In genomic region chr12:26733822-26734557, GRCm38 (mm10) we compare ENCODE assay signal across 11 mouse cellular contexts.
DNase-seq lines count a peak whose midpoint lies in the region; ATAC-seq and TF ChIP-seq lines count a peak whose summit lies in the region.
"Had no signal": no experiment of that assay in that cellular context is flagged by ENCODE, and none has a peak within 500 bp of the region (broad histone marks: within the 10 kb centered on the region; RNA-seq: fewer than 3 reads in every experiment).

No protein-coding gene starts in this region.

- no peaks in the 10 kb centered on the region for H3K27me3 ChIP-seq in embryonic facial prominence, embryonic 11.5 days (ENCODE audit: control insufficient read depth, insufficient read depth, low read length)
- H3K27me3 ChIP-seq in hindbrain, postnatal 0 days (ENCODE audit: insufficient read depth, low read length) = no peaks in the 10 kb centered on the region
- no peaks in the 10 kb centered on the region for H3K27me3 ChIP-seq in midbrain, embryonic 16.5 days (ENCODE audit: control insufficient read depth, insufficient read depth, low read depth, low read length)
- H3K27me3 ChIP-seq: embryonic facial prominence, embryonic 13.5 days had no signal

- DNase-seq in kidney, postnatal 14 days = peak; percentile 6
- DNase-seq in kidney, adult 9 months = no peak
- DNase-seq in embryonic facial prominence, embryonic 11.5 days (ENCODE audit: low spot score) = peak; percentile 84
- DNase-seq in hindbrain, postnatal 0 days (ENCODE audit: low spot score) = peak; percentile 81
- DNase-seq in adrenal gland, adult 2 months = no peak
- no peak for DNase-seq in heart, postnatal 14 days
- DNase-seq in left cerebral cortex, postnatal 14 days (ENCODE audit: low spot score in 2 of 2) = no peak
- DNase-seq: heart, adult 2 months; lung, adult 2 months had no signal

- intact Hi-C loops in heart, postnatal 14 days (cut with DNase I) = no loop called here
- intact Hi-C loops in left cerebral cortex, postnatal 14 days (cut with DNase I) = no loop called here

- peak; percentile 75 for TF ChIP-seq CTCF in hindbrain, postnatal 0 days (IDR thresholded peaks at IDR 0.05; ENCODE audit: low read depth)

- H3K9me3 ChIP-seq in embryonic facial prominence, embryonic 11.5 days (replicated peaks; ENCODE audit: control insufficient read depth, low read length) = no peaks in the 10 kb centered on the region
- no peaks in the 10 kb centered on the region for H3K9me3 ChIP-seq in hindbrain, postnatal 0 days (ENCODE audit: low read length)
- no peaks in the 10 kb centered on the region for H3K9me3 ChIP-seq in midbrain, embryonic 16.5 days (replicated peaks; ENCODE audit: control insufficient read depth, low read length, poor library complexity, severe bottlenecking)
- H3K9me3 ChIP-seq: embryonic facial prominence, embryonic 13.5 days had no signal

- no peak overlapping the region for H3K4me2 ChIP-seq in embryonic facial prominence, embryonic 11.5 days (ENCODE audit: low read depth, low read length)
- no peak overlapping the region for H3K4me2 ChIP-seq in hindbrain, postnatal 0 days (ENCODE audit: low read depth, low read length)
- H3K4me2 ChIP-seq in midbrain, embryonic 16.5 days (ENCODE audit: low read length) = peak overlapping the region; percentile 23
- H3K4me2 ChIP-seq: embryonic facial prominence, embryonic 13.5 days had no signal

- 33% methylated on average over 4 of the region's 4 CpGs for WGBS in embryonic facial prominence, embryonic 11.5 days
- WGBS in hindbrain, postnatal 0 days = 37% methylated on average over 4 of the region's 4 CpGs
- 18% methylated on average over 4 of the region's 4 CpGs for WGBS in midbrain, embryonic 16.5 days

- H3K27ac ChIP-seq in embryonic facial prominence, embryonic 11.5 days (replicated peaks; ENCODE audit: low read depth, low read length) = no peak overlapping the region
- no peak overlapping the region for H3K27ac ChIP-seq in hindbrain, postnatal 0 days
- peak overlapping the region; percentile 53 for H3K27ac ChIP-seq in midbrain, embryonic 16.5 days (ENCODE audit: low read length)
- H3K27ac ChIP-seq: embryonic facial prominence, embryonic 13.5 days; heart, adult 2 months had no signal

- H3K4me3 ChIP-seq in embryonic facial prominence, embryonic 11.5 days (ENCODE audit: low read depth, low read length) = no peak overlapping the region
- no peak overlapping the region for H3K4me3 ChIP-seq in hindbrain, postnatal 0 days (ENCODE audit: low read length)
- no peak overlapping the region for H3K4me3 ChIP-seq in midbrain, embryonic 16.5 days (ENCODE audit: low read depth, low read length)
- H3K4me3 ChIP-seq: embryonic facial prominence, embryonic 13.5 days; heart, adult 2 months had no signal

- no peaks in the 10 kb centered on the region; the same call in 1 of the 2 replicates for H3K4me1 ChIP-seq in embryonic facial prominence, embryonic 11.5 days (ENCODE audit: control insufficient read depth, insufficient read depth, low read length)
- 0 out of 2 replicates have a peak, but pooled peaks cover 6% of the 10 kb centered on the region for H3K4me1 ChIP-seq in hindbrain, postnatal 0 days (ENCODE audit: insufficient read depth, low read length)
- H3K4me1 ChIP-seq in midbrain, embryonic 16.5 days (ENCODE audit: control insufficient read depth, insufficient read depth, low read length) = peaks cover 8% of the 10 kb centered on the region

- H3K9ac ChIP-seq in embryonic facial prominence, embryonic 11.5 days (replicated peaks; ENCODE audit: low read length) = no peak overlapping the region
- H3K9ac ChIP-seq in hindbrain, postnatal 0 days (replicated peaks; ENCODE audit: low read length) = no peak overlapping the region
- no peak overlapping the region for H3K9ac ChIP-seq in midbrain, embryonic 16.5 days (ENCODE audit: low read depth, low read length)
- H3K9ac ChIP-seq: embryonic facial prominence, embryonic 13.5 days had no signal

- peak; percentile 34; the same call in 1 of the 2 replicates for ATAC-seq in embryonic facial prominence, embryonic 11.5 days (replicated peaks; ENCODE audit: insufficient number of reproducible peaks, low FRiP score, low TSS enrichment, low read depth)
- ATAC-seq in hindbrain, postnatal 0 days = 0 out of 2 replicates have a peak, but pooled peaks have one; percentile 43
- ATAC-seq in midbrain, embryonic 16.5 days = peak; percentile 83

- H3K36me3 ChIP-seq in embryonic facial prominence, embryonic 11.5 days (replicated peaks; ENCODE audit: control insufficient read depth, insufficient read depth, low read depth, low read length) = no peaks in the 10 kb centered on the region
- H3K36me3 ChIP-seq in hindbrain, postnatal 0 days (ENCODE audit: insufficient read depth, low read length) = no peaks in the 10 kb centered on the region
- H3K36me3 ChIP-seq in midbrain, embryonic 16.5 days (ENCODE audit: control insufficient read depth, insufficient read depth, low read length) = no peaks in the 10 kb centered on the region
- H3K36me3 ChIP-seq: embryonic facial prominence, embryonic 13.5 days had no signal

Comparison
In these comparisons a context has a peak if more than half of its experiments do, and no peak if none do; other contexts are left out.
1. DNase-seq: peak in kidney, postnatal 14 days (single experiment), embryonic facial prominence, embryonic 11.5 days (single experiment) and hindbrain, postnatal 0 days (single experiment); none in kidney, adult 9 months (single experiment), adrenal gland, adult 2 months (single experiment), heart, postnatal 14 days (0 of 2) and left cerebral cortex, postnatal 14 days (0 of 2).
2. Peak in every context shown above with its lines, with median percentiles within 50 percentile points of each other: ATAC-seq.